Mouse (Mus musculus) adrenal gland, adult (tissue): ENCODE measurements at regions not wholly inside any gene's neighbourhood (a gene's known extent, or its start where the extent isn't known, plus 50 kb on each side); places are given as distances from the start of the nearest gene placed in this dataset.
A peak's percentile ranks its signal among the peaks of the same experiment; 100 is the strongest.

Experiments used
- DNase-seq, 2 experiments: peaks; one replicate each; pipeline ENCODE4 v3.0.0; 2022 to 2023; ENCODE audit warnings: low spot score in 1 of 2; ENCODE audit not compliant: inconsistent age in 2 of 2

DNA sequence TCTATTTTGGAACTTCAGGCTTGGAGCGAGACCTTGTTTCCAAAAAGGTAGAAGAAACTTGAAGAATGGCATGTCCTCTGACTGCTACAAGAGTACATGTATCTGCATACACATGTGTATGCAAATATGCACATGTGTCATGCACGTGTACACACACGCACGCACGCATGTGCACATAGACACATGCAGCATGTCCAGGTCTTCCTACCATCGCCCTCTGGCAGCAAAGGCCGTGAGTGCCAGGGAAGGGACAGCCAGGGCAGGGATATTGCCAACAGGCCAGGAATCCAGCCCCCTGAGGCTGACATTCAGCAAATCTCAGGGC is 231.0 kb downstream of the Clic5 start:
- no peak for DNase-seq

DNA sequence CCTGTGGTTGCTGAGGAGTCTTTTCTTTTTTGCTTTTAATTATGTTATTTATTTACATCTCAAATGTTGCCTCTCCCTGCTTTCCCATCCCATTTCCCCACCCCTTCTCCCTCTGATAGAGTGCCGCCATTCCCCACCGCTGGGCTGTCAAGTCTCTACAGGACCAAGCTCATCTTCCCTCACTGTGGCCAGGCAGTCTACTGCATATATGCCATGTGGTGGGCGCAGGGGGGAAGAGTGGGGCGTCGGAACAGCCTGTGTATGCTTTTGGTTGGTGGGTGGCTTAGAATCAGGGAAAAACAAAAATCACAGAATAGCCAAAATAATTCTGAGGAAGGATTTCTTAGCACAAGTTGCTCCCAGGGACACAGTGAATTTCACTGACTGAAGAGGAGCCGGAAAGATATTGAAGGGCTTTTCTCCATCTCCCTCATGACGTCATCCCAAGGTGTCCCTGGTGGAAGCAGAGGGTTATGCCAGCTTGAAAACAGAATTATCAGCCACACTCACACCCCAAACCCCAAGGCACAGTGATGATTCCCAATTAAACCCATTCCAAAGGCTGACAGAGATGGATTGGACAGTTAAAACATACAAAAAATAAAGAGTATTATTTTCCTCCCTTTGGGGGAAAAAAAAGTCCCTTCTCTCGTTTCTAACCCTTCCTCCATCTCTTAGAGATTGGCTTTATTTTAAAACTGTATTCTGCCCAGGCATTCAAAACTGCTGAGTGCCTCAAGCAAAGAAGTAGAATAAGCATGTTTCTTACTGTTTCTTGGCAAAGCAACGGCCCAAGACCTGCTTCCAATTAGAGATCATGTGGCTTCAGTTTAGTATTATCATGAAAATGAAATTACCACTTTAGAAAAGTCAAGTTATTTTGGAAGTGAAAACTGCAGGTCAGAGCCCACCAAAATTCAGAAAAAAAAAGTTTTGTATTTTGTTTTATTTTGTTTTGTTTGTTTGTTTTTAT is 232.0 kb downstream of the Clic5 start:
- DNase-seq, result no peak

GRCm38 (mm10) chr17:44422161-44422560 is 233.8 kb downstream of the Clic5 start:
- DNase-seq, result no peak

DNA sequence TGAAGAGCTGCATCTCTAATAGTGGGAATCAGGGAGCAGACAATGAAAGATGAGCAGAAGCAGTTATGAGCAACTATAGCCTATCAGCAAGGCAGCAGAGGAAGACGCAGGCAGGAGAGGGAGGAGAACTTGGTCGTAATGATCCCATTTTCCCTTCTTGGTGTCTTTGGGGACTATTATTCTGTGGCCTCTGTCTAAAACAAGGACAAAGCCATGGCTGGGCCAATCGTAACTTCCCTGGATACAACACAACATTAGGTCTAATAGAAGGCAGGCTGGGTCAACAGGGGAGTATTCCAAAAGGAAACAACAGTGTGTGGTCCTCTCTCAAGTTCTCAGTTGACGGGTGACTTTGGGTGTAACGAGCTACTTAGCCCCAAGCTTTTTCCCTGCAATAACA is 234.5 kb downstream of the Clic5 start:
- DNase-seq, result no peak

DNA sequence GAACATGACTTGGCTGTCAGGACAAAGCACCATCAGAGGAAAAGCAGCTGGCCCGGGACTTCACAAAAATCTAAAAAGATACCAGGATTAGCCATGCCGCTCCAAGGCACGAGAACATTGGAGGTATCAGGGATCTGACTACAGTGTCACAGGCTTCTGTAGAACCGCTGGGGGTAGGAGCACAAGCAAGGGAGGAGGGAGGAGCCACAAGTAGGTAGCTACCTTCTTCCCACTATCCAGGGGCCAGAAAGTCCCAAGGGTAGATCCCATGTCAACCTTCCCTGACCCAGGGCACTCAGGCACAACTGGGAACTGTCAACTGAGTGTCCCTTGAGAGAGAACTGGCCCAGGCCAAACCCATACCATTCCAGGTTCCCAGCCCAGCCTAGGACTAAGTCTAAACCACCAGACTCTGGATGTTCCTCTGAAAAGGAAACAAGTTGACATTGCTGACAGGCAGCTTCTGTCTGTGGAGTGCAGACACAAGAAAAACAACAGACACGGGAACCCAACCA is 235.1 kb downstream of the Clic5 start:
- no peak for DNase-seq

- DNase-seq, result no peak
Observed at GRCm38 (mm10) chr17:44432524-44433295, 244.3 kb downstream of the Clic5 start.

GRCm38 (mm10) chr17:44433296-44433653 is 244.9 kb downstream of the Clic5 start:
- no peak for DNase-seq

DNA sequence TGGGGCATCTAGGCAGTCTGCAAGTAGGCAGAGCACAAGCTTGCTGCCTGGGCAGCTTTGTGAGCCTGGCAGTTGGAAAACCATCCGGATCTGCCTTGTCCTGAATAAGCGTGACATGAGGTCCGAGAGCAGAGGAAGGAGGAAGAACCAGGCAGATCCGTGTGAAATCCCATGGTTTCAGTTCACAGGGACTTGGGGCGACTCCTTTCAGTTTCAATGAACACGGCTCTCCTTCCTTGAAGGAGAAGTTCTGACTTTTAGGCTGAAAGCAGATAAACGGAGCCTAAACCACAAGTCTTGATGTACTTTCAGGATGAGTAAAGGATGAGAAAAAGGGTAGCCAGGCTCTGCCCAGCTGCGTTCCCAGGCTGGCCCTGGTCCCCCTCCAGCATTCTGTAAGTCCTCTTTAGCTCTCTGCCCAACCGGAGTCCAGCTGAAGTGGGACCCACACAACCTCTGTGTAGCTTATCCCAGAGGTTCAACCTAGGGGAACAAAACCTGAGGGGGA is 248.2 kb downstream of the Clic5 start:
- DNase-seq, result no peak

- DNase-seq, result peak in 1 of 2 experiments; percentile 33
Observed at GRCm38 (mm10) chr17:44438526-44438925, 250.1 kb downstream of the Clic5 start.

GRCm38 (mm10) chr17:44443460-44443859 is 255.1 kb downstream of the Clic5 start:
- no peak for DNase-seq

- no peak for DNase-seq
Observed at GRCm38 (mm10) chr17:44445361-44445760, 257.0 kb downstream of the Clic5 start.
